Mouse (Mus musculus) kidney, postnatal 14 days (tissue): ENCODE results near the gene Gm9803.
A peak's percentile ranks its signal among the peaks of the same experiment; 100 is the strongest.
"Not testable (repeated sequence)": the region's sequence is repeated elsewhere in the genome, so short reads cannot be mapped to it uniquely, and the experiment has no call there.

Experiments used
- DNase-seq: peaks from one replicate; pipeline ENCODE4 v3.0.0; 2022; ENCODE audit warnings: mixed read lengths

The Gm9803 gene

DNA sequence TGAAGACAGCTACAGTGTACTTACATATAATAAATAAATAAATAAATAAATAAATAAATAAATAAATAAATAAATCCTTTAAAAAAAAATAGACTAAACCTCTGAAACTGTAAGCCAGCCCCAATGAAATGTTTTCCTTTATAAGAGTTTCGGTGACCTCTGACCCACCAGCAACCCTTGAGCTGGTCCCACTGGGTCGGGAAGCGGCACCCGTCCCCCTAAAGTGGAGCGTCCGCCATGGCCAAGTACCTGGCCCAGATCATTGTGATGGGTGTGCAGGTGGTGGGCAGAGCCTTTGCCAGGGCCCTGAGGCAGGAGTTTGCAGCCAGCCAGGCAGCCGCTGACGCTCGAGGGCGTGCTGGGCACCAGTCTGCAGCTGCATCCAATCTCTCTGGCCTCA, at the start of gene Gm9803:
Gm9803 (plus strand) TSS at position 154 of the 400 bp plus-strand sequence.
- DNase-seq, result not testable (repeated sequence)

DNA sequence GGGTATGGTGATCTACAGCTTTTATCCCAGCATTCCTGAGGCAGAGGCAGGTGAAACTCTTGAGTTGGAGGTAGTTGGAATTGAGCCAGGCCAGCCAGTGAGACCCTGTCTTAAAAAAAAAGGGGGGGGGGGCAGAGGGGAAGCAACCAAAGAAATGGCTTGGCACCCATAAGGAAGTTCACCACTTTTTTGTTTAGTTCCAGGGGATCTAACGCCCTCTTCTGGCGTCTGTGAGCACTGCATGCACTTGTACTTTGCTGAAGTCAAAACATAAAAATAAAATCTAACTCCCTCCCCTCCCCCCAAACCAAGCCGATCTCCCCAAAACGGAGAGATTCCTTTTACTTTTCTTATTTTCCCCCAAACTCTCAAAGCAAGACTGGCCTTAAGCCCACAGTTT, 48.5 kb upstream of the Gm9803 start:
- DNase-seq, result no peak

DNA sequence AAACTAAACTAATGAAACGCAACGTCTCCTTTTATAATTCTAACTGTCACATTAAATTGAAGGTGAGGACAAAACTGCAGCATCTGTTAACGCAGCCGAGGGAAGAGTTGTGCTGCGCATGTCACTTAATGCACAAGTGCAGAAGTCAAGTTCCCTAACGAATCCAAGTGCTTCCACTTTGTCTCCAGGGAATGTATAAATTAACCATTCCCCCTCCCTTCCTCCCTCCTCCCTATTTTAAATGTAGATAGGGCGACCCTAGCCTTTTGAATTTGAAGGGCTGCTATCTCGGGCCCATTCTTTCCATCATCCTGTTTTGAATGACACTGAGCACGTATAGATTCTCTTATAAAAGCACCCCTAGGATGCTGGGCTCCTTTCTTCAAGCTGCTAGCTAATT, 46.4 kb upstream of the Gm9803 start:
- no peak for DNase-seq

GRCm38 (mm10) chr10:43477865-43478681, 45.8 kb upstream of the Gm9803 start:
- peak; percentile 77 for DNase-seq

DNA sequence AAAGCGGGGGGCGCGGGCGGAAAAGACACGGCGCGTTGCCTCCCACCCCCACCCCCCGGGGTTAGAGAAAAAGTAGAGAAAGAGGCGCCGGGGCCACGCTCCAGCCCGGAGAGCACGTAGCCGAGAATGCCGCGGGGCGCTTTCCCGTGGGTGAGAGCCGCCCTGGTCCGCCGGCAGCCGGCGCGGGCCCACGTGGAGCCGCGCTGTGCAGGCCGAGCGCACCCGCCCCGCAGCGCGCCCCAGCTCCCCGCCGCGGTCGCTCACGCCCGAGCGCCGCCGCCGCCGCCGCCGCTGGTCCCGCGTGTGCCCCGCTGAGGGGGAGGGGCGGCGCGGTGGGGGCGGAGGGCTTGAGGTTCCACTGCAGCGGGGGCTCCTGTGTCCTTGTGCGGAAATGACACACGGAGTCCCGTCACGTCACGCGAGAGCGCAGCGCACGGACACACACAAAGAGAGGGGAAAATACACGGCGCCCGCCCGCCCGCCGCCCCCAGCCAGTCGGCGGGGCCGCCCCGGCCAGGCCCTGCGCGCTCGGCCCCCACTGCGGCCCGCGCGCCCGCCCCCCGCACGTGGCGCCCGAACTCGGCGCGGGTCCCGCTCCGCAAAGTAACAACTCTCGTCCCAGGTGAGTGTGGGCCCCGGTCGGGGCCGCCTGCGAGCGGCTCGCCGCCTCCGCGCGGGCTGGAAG, 45.0 kb upstream of the Gm9803 start, which contains the start of gene Bend3:
Bend3 (plus strand) TSS at position 81 of the 685 bp plus-strand sequence.
- DNase-seq, result peak; percentile 66

GRCm38 (mm10) chr10:43479436-43480157, 44.3 kb upstream of the Gm9803 start:
- peak; percentile 93 for DNase-seq

- no peak for DNase-seq
Observed at GRCm38 (mm10) chr10:43480227-43480849, 43.5 kb upstream of the Gm9803 start.

- DNase-seq, result no peak
Observed at GRCm38 (mm10) chr10:43481179-43481578, 42.7 kb upstream of the Gm9803 start.

DNA sequence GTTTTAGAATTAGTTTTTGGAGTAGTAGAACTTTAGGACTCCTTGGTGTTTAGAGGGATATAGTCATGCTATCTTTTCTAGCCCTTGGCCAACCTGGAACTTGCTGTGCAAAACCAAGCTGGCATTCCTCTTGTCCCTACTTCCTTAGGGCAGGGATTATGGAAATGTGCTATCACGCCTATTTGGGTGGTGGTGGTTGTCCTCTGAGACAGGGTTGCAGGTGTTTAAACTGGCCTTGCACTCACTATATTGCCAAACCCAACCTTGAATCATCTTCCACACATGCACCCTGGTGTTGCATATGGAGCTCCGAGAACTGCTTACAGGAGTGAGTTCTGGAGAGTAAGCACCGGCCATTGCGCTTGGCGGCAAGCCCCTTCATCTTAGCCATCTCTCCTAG, 41.9 kb upstream of the Gm9803 start:
- DNase-seq, result no peak

- peak; percentile 44 for DNase-seq
Observed at GRCm38 (mm10) chr10:43483426-43483995, 40.4 kb upstream of the Gm9803 start.

DNA sequence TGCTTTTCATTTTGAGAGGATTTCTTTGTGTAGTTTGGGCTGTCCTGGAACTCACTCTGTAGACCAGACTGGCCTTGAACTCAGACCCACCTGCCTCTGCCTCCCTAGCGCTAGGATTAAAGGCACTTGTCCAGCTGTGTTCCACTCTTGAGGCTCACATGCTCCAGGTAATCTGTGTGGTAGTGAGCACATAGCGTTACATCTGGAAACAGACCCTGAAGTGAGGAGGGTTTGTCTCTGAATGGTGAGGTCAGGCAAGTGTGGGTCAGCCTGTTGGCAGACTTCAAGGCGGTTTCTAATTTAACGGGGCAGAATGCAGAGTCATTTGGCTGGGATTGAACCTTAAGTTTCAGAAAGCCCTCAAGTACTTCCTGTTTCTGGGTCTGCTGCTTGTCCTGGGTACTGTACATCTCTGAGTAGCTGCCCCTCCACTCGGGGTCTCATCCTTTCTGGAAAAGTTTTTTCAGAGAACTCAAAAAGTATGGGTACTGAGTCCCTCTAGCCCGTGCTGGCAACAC, 38.1 kb upstream of the Gm9803 start:
- DNase-seq, result no peak

DNA sequence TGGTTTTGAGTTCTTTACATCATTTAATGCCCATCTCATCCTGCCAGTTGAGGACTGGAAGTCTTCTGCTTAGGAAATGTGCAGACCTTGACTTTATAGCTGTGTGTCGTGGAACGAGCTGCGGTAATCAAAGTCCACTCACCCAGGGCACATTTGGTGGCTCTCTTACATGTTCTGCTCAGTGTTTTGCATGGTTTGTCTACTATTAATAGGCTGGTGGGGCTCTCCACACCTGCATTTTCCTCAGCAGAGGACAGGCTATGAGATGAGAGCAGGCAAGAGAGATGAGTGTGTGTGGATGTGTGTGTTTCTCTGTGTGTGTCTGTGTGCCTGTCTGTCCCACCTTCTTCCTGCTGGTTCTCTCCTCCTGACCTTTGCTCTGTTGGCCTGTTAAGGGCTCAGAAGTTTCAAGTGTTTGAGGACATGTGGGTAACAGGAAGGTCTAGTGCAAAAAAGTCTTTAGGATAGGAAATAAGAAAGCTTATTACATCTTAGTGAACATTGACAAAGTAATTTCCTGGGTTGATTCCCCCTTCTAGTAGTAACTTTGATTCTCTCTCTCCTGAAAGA, 36.4 kb upstream of the Gm9803 start:
- DNase-seq, result no peak

- no peak for DNase-seq
Observed at GRCm38 (mm10) chr10:43488258-43488657, 35.6 kb upstream of the Gm9803 start.

DNA sequence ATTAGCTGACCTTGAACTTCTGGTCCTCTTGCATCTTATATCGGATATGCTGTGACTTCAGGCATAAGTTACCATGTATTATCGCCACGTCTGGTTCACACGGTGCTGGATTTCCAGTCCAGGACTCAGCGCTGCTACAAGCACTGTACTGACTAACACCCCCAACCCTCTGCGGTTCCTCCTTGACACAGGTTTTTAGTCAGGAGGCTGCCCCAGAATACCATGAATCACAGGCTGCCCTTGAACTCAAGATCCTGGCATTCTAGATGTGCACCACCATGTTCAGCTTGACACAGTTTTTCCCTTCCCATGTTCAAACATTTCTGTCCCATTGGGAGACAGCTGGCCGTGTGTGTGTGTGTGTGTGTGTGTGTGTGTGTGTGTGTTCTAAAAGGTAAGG, 34.7 kb upstream of the Gm9803 start:
- no peak for DNase-seq

GRCm38 (mm10) chr10:43489550-43489949, 34.3 kb upstream of the Gm9803 start:
- DNase-seq, result peak; percentile 59

DNA sequence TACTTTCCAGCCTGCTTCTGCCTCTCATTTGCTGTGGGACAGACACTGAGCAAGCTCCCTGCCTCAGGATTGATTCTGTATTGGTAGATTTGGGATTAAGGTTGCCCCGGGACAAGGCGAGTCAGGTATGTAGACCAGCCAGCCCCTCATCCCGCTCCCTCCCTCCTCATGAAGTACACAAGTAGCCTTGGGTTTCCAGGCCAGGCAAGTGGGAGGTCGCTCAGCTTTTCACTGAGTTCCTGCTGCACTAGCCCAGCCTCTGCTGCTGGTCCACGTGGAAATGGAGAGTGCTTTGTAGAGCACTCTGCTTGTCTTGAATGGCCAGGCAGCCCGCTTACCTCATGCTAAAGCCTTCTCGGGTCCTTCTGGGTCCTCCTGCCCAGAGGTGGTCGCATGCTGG, 33.9 kb upstream of the Gm9803 start:
- DNase-seq, result no peak

DNA sequence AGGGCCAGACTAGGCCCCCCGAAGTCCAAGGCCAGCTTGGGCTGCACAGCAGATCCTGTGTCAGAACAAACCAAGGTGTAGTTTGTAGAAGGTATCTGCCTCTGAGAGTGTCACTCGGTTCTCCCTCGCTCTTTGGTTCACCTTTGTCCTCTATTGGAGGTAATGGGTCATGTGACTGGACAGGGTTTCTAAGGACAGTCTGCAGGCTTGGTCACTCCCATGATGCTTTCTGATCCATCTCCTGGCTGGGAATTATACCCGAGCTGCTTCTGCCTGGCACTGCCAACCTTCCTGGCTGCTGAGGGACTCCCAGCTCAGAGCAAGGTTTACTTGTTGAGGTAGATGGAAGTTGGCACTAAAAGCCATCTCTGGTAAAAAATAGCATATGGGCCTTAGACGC, 33.0 kb upstream of the Gm9803 start:
- peak; percentile 75 for DNase-seq

GRCm38 (mm10) chr10:43502599-43502998, 21.3 kb upstream of the Gm9803 start:
- DNase-seq, result no peak

DNA sequence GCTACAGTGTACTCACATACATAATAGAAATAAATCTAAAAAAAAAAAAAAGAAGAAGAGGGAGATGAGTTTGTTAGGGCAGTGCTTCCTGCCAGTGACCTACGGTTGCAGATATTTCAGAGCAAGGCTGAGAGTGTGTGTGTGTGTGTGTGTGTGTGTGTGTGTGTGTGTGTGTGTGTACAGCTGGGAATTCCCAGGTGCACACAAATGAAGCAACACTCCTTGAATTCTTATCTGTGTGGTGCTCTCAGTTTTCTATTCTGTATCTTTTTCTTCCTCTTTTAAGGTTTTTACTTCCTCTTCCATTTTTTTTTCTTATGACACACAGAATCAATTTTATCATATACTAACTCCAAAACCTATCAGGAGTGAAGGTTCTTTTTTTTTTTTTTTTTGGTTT, 19.6 kb upstream of the Gm9803 start:
- DNase-seq, result no peak

GRCm38 (mm10) chr10:43507051-43507450, 16.8 kb upstream of the Gm9803 start:
- no peak for DNase-seq

GRCm38 (mm10) chr10:43509228-43509627, 14.7 kb upstream of the Gm9803 start:
- no peak for DNase-seq

DNA sequence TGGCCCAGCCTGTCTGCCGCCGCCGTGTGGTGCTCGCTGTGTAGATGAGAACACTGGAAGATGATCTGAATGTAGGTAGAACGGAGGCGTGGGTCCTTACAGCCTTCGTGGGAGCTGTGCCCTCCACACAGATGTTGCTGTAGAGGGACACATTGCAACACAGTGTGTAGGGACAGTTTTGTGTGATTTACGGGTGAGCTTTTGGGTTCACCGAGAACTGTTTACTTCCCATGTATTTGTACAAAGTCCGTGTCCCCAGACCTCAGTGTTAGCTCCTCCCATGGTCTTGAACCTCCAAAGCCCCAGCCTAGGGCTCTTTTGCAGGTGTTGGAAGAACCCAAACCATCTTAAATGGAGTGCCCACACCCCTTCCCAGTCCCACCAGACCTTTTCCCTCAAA, 10.9 kb upstream of the Gm9803 start:
- DNase-seq, result no peak
